Mouse (Mus musculus): ENCODE measurements at regions not wholly inside any gene's neighbourhood (a gene's known extent, or its start where the extent isn't known, plus 50 kb on each side); places are given as distances from the start of the nearest gene placed in this dataset.

DNA sequence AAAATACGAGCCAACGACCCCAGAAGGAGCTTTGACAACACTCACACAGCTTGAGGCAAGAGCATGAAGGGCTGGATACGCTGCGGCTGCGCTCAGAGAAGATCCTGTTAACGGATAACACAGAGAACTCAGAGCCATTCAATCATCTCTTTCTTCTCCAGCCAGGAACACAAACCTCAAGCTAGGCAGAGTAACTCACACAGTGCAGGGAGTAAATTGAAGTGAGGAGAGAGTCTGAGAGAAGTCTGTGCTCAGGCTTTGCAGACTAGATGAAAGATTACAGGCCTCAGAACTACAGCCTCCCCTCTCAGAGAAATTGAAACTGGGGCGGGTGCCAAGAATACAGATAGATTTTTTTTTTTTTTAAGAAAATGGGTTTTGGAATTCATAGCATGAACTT is 60.9 kb upstream of the Ndufb4 start:
- no peak for TF ChIP-seq EP300 (IDR thresholded peaks at IDR 0.05; ENCODE audit: insufficient read depth, low read depth, low read length)
- no peak for TF ChIP-seq POLR2A (IDR thresholded peaks at IDR 0.05; ENCODE audit: insufficient read depth, low read depth, low read length)
- TF ChIP-seq CTCF (IDR thresholded peaks at IDR 0.05): no peak

Data from heart, adult 2 months (tissue).